Mouse (Mus musculus) ES-E14 (cell line): ENCODE measurements around the gene Sufu. TPM values are rescaled to one million over a fixed set of nuclear protein-coding genes. Genes with fewer than 3 reads are reported as not detected.

Experiments
- DNase-seq: peaks from one replicate; pipeline ENCODE4 v3.0.0-alpha.2; 2013; ENCODE audit warnings: low read depth, low spot score
- H3K27ac ChIP-seq: 2 replicates; pipeline ENCODE4 v1.5.1; 2012; ENCODE audit warnings: low read depth, mild to moderate bottlenecking, low read length, moderate library complexity, mixed read lengths; ENCODE audit not compliant: poor library complexity, insufficient read depth, severe bottlenecking
- H3K36me3 ChIP-seq: 2 replicates; pipeline ENCODE4 v1.6.1; 2012; ENCODE audit warnings: mild to moderate bottlenecking, low read length, moderate library complexity, mixed read lengths; ENCODE audit not compliant: control insufficient read depth, poor library complexity, insufficient read depth, severe bottlenecking
- H3K4me1 ChIP-seq, 2 experiments: fragments of 150-350 bp in 1 of 2; sonication (generic) in 1 of 2; 2 replicates each; pipeline ENCODE4 v1.6.1; 2012; ENCODE audit warnings: low read length in 2 of 2, mild to moderate bottlenecking in 1 of 2, mixed read lengths in 1 of 2; ENCODE audit not compliant: control insufficient read depth in 2 of 2, insufficient read depth in 2 of 2, poor library complexity in 1 of 2
- H3K4me3 ChIP-seq, 2 experiments: fragments of 150-350 bp in 1 of 2; sonication (generic) in 1 of 2; 2 replicates each; pipeline ENCODE4 v1.5.1; 2012; ENCODE audit warnings: low read length in 2 of 2, low read depth in 1 of 2, mild to moderate bottlenecking in 1 of 2, mixed read lengths in 1 of 2; ENCODE audit not compliant: insufficient read depth in 1 of 2, poor library complexity in 1 of 2, severe bottlenecking in 1 of 2
- H3K9ac ChIP-seq: 2 replicates; pipeline ENCODE4 v1.6.1; 2012; ENCODE audit warnings: low read depth, mild to moderate bottlenecking, low read length, mixed read lengths; ENCODE audit not compliant: poor library complexity, insufficient read depth, severe bottlenecking
- H3K9me3 ChIP-seq: fragments of 150-350 bp; sonication (generic); 2 replicates; pipeline ENCODE4 v1.6.1; 2012; ENCODE audit warnings: low read depth, mild to moderate bottlenecking, low read length; ENCODE audit not compliant: control insufficient read depth, insufficient read depth
- CHD2 ChIP-seq: IDR thresholded peaks from 2 replicates; pipeline ENCODE4 v1.6.1; 2014; ENCODE audit warnings: mild to moderate bottlenecking, low read depth, low read length, inconsistent platforms
- HCFC1 ChIP-seq: IDR thresholded peaks from 2 replicates; pipeline ENCODE4 v1.6.1; 2012; ENCODE audit warnings: low read length, inconsistent platforms, borderline replicate concordance; ENCODE audit not compliant: insufficient read depth
- MAFK ChIP-seq: IDR thresholded peaks from 2 replicates; pipeline ENCODE4 v1.6.1; 2014; ENCODE audit warnings: mild to moderate bottlenecking, low read depth, low read length, inconsistent platforms; ENCODE audit not compliant: insufficient read depth
- ZC3H11A ChIP-seq: IDR thresholded peaks from 2 replicates; pipeline ENCODE4 v1.6.1; 2012; ENCODE audit warnings: low read depth, mild to moderate bottlenecking, inconsistent platforms, low read length, borderline replicate concordance
- ZNF384 ChIP-seq: IDR thresholded peaks from 2 replicates; pipeline ENCODE4 v1.6.1; 2012; ENCODE audit warnings: low read depth, low read length, inconsistent platforms
- in situ Hi-C, 2 experiments: fragments of 600-800 bp; cut with MboI; formaldehyde crosslinking; loops; one replicate each; pipeline ENCODE4 v1.15.1; 2025; ENCODE audit warnings: low sequenced_read_pairs in 2 of 2, inconsistent platforms in 1 of 2; ENCODE audit not compliant: unreplicated experiment in 2 of 2
- total RNA-seq: library from RNA; depleted of rRNA; stranded (reverse); fragments of 300-350 nt; gene quantifications from 2 replicates; pipeline ENCODE4 v1.2.3, GENCODE M21; 2012

The Sufu gene
- total RNA-seq, 1 experiment = 14.5 TPM

GRCm38 (mm10) chr19:46517529-46518351 lies 121.0 kb downstream of the Sufu start:
- Histone ChIP-seq H3K9ac (no peak overlapping the region), H3K27ac (peak overlapping the region; percentile 36; the same call in 1 of the 2 replicates), H3K4me3 (no peak overlapping the region), H3K4me1 (peaks cover 7 to 49% of the 10 kb centered on the region in 2 experiments; a peak in 3 of 4 replicates), H3K36me3 (peaks cover 23% of the 10 kb centered on the region), H3K9me3 (no peaks in the 10 kb centered on the region)
- in situ Hi-C loops = no loop called here
- no peak for TF ChIP-seq HCFC1
- TF ChIP-seq MAFK = no peak
- TF ChIP-seq ZNF384 = no peak
- no peak for TF ChIP-seq CHD2
- no peak for TF ChIP-seq ZC3H11A
- DNase-seq = no peak

- Histone ChIP-seq H3K4me3 (peak overlapping the region; percentile 32 to 61; a peak in 2 of 4 replicates), H3K9me3 (no peaks in the 10 kb centered on the region), H3K9ac (peak overlapping the region; percentile 41; the same call in 1 of the 2 replicates), H3K27ac (peak overlapping the region; percentile 36; the same call in 1 of the 2 replicates), H3K36me3 (peaks cover 17% of the 10 kb centered on the region), H3K4me1 (peaks cover 4 to 43% of the 10 kb centered on the region in 2 experiments; a peak in 3 of 4 replicates)
- no peak for DNase-seq
- TF ChIP-seq MAFK (no peak), HCFC1 (no peak), ZC3H11A (no peak), CHD2 (no peak), ZNF384 (no peak)
- in situ Hi-C loops = no loop called here
Observed at GRCm38 (mm10) chr19:46518352-46518787, 121.7 kb downstream of the Sufu start.

- Histone ChIP-seq H3K4me3 (no peak overlapping the region), H3K9ac (no peak overlapping the region; the same call in 1 of the 2 replicates), H3K27ac (no peak overlapping the region; the same call in 1 of the 2 replicates), H3K4me1 (peaks cover 2 to 43% of the 10 kb centered on the region in 2 experiments; a peak in 3 of 4 replicates), H3K9me3 (no peaks in the 10 kb centered on the region), H3K36me3 (peaks cover 13% of the 10 kb centered on the region)
- in situ Hi-C loops = no loop called here
- no peak for DNase-seq
- TF ChIP-seq MAFK = peak; percentile 95
- TF ChIP-seq HCFC1 = no peak
- TF ChIP-seq CHD2 = no peak
Observed at GRCm38 (mm10) chr19:46518828-46519621, 122.3 kb downstream of the Sufu start.

- in situ Hi-C loops = no loop called here
- Histone ChIP-seq H3K9me3 (no peaks in the 10 kb centered on the region), H3K4me1 (peaks cover 3 to 53% of the 10 kb centered on the region in 2 experiments; a peak in 3 of 4 replicates), H3K9ac (no peak overlapping the region), H3K27ac (no peak overlapping the region), H3K36me3 (no peaks in the 10 kb centered on the region), H3K4me3 (no peak overlapping the region)
- TF ChIP-seq MAFK (no peak), ZC3H11A (no peak), HCFC1 (no peak), ZNF384 (no peak), CHD2 (no peak)
- DNase-seq = no peak
Observed at GRCm38 (mm10) chr19:46521698-46522097, 125.0 kb downstream of the Sufu start.
